Mouse (Mus musculus) intestine, postnatal 0 days (tissue): ENCODE results near the gene Ccr2. TPM values are rescaled to one million over a fixed set of nuclear protein-coding genes. Genes with fewer than 3 reads are reported as not detected.

ENCODE experiments used
- ATAC-seq: fragments of 200-750 bp; cut with Nextera tagmentation; 2 replicates; pipeline ENCODE4 v1.8.0; 2017; ENCODE audit warnings: mild to moderate bottlenecking, moderate TSS enrichment, moderate library complexity
- H3K27ac ChIP-seq: fragments of 300-500 bp; sonication (generic); 2 replicates; pipeline ENCODE4 v1.5.1; 2014; ENCODE audit warnings: mild to moderate bottlenecking, low read depth, low read length, moderate library complexity
- H3K27me3 ChIP-seq: fragments of 300-500 bp; sonication (generic); replicated peaks from 2 replicates; pipeline ENCODE4 v1.6.1; 2014; ENCODE audit warnings: low read length, mixed read lengths; ENCODE audit not compliant: control insufficient read depth, insufficient read depth
- H3K36me3 ChIP-seq: fragments of 300-500 bp; sonication (generic); 2 replicates; pipeline ENCODE4 v1.6.1; 2014; ENCODE audit warnings: mild to moderate bottlenecking, moderate library complexity; ENCODE audit not compliant: control insufficient read depth, insufficient read depth
- H3K4me1 ChIP-seq: fragments of 300-500 bp; sonication (generic); replicated peaks from 2 replicates; pipeline ENCODE4 v1.6.1; 2014; ENCODE audit warnings: antibody characterized with exemption, low read length, mixed read lengths; ENCODE audit not compliant: control insufficient read depth, insufficient read depth
- H3K4me2 ChIP-seq: fragments of 300-500 bp; sonication (generic); replicated peaks from 2 replicates; pipeline ENCODE4 v1.6.1; 2014; ENCODE audit warnings: low read depth, mild to moderate bottlenecking, moderate library complexity
- H3K4me3 ChIP-seq: fragments of 300-500 bp; sonication (generic); 2 replicates; pipeline ENCODE4 v1.5.1; 2014; ENCODE audit warnings: low read depth, low read length
- H3K9ac ChIP-seq: fragments of 300-500 bp; sonication (generic); 2 replicates; pipeline ENCODE4 v1.6.1; 2014; ENCODE audit warnings: mild to moderate bottlenecking, low read depth, low read length
- H3K9me3 ChIP-seq: fragments of 300-500 bp; sonication (generic); 2 replicates; pipeline ENCODE4 v1.6.1; 2016; ENCODE audit warnings: mixed run types; ENCODE audit not compliant: control insufficient read depth
- CTCF ChIP-seq: sonication (generic); IDR thresholded peaks from 2 replicates; pipeline ENCODE4 v1.5.1; 2016; ENCODE audit warnings: low read depth, mild to moderate bottlenecking, control low read depth, antibody characterized with exemption, moderate library complexity
- WGBS: fragments of 180-500 bp; shearing (Covaris S2); extraction: QIAGEN DNeasy Blood & Tissue Kit; methylation state at CpG from one replicate; pipeline ENCODE4 v1.1.7; 2014; 5-methylcytosine and 5-hydroxymethylcytosine counted together
- polyA plus RNA-seq: library from polyadenylated mRNA; unstranded; fragments of >200 nt; fragmentation: Nextera tagmentation; extraction: Ambion mirVana; gene quantifications from 2 replicates; pipeline ENCODE4 v1.2.1, GENCODE M21; 2015

Ccr2 gene
- polyA plus RNA-seq, 1 experiment from 2014 or later = 1.2 TPM

DNA sequence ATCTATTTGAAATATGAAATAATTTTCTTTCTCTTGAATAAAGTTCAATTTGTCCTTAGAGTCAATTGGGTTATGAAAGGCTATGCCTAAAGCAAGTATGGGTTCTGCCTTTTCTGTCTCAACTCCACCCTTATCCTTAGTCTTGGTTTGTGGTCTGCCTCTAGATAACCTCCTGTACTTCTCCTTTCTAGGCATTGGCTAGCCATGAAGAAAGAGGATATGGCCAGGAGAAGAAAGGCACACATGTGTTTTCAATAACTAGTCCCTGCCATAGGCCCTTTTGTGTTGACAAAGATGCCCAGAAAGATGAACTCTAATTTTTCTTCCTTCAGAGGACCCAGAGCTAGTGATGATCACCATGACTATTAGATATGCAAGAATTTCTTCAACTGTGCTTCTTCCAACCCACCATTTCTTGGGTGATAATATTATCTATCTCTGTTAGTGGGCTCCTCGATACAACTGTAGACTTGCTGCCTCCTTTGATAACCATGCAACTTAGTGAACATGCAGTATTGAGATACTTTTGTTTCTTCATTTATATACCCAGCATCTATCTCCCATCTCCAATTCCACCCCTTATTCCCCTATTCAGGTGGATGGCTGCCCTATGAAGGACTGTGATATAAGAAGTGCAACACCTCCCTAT lies 11.0 kb downstream of the Ccr2 start:
- H3K27me3 ChIP-seq = peaks cover 28% of the 10 kb centered on the region

DNA sequence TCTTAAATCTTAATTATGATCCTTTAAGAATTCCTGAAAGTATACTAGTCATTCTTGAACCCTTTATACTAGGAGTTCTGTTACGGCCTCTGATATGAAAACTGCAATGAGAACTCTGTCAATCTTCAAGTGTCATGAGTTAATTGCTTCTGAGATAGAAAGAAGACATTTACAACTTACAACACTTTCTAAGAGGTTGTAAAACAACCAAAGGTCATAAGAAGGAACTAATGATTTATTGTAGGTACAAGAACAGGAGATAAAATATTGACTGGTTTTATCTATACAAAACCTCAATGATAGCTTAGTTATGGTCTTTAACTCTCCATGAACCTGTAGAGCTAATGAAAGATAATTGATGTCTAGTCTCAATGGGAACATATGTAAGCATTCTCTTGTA lies 12.0 kb downstream of the Ccr2 start:
- H3K4me1 ChIP-seq = no peaks in the 10 kb centered on the region
- no peak overlapping the region for H3K4me3 ChIP-seq
- H3K4me2 ChIP-seq = no peak overlapping the region
- no peak overlapping the region for H3K27ac ChIP-seq
- H3K36me3 ChIP-seq = no peaks in the 10 kb centered on the region
- peak; percentile 61; the same call in 1 of the 2 replicates for ATAC-seq
- no peaks in the 10 kb centered on the region for H3K9me3 ChIP-seq
- H3K9ac ChIP-seq = no peak overlapping the region
- 26% methylated on average over 1 of the region's 1 CpGs for WGBS
- peaks cover 21% of the 10 kb centered on the region for H3K27me3 ChIP-seq
- TF ChIP-seq CTCF = no peak

More for the DNA sequence above, 11.0 kb downstream of the Ccr2 start:
- H3K9ac ChIP-seq = no peak overlapping the region
- H3K4me3 ChIP-seq = no peak overlapping the region
- TF ChIP-seq CTCF = no peak
- H3K27ac ChIP-seq = no peak overlapping the region
- H3K4me1 ChIP-seq = no peaks in the 10 kb centered on the region
- no peak overlapping the region for H3K4me2 ChIP-seq
- H3K36me3 ChIP-seq = no peaks in the 10 kb centered on the region
- ATAC-seq = no peak
- 81% methylated on average over 1 of the region's 1 CpGs for WGBS
- no peaks in the 10 kb centered on the region for H3K9me3 ChIP-seq

DNA sequence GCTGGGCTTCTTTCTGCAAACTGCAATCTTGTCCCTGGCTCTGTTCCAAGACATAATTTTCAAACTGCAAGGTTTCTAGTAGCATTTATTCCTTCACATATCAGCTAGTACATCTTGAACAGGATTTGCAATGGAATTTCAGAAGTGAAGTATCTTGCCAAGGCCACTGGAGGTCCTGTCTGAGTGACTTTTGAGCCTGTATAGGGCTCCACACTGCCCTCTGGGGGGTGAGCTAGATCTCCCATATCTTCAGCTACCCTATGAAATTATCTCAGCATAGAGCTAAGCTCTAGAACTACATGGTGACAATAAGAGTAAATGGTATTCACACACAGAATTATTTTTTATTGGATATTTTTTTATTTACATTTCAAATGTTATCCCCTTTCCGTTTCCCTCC lies 16.7 kb downstream of the Ccr2 start:
- H3K27ac ChIP-seq = no peak overlapping the region
- peak; percentile 75 for TF ChIP-seq CTCF
- H3K36me3 ChIP-seq = no peaks in the 10 kb centered on the region
- H3K4me3 ChIP-seq = no peak overlapping the region
- no peaks in the 10 kb centered on the region for H3K9me3 ChIP-seq
- 100% methylated on average over 1 of the region's 1 CpGs for WGBS
- H3K4me1 ChIP-seq = no peaks in the 10 kb centered on the region
- no peak overlapping the region for H3K4me2 ChIP-seq
- no peak for ATAC-seq
- H3K9ac ChIP-seq = no peak overlapping the region
- peaks cover 2% of the 10 kb centered on the region; the same call in 1 of the 2 replicates for H3K27me3 ChIP-seq

DNA sequence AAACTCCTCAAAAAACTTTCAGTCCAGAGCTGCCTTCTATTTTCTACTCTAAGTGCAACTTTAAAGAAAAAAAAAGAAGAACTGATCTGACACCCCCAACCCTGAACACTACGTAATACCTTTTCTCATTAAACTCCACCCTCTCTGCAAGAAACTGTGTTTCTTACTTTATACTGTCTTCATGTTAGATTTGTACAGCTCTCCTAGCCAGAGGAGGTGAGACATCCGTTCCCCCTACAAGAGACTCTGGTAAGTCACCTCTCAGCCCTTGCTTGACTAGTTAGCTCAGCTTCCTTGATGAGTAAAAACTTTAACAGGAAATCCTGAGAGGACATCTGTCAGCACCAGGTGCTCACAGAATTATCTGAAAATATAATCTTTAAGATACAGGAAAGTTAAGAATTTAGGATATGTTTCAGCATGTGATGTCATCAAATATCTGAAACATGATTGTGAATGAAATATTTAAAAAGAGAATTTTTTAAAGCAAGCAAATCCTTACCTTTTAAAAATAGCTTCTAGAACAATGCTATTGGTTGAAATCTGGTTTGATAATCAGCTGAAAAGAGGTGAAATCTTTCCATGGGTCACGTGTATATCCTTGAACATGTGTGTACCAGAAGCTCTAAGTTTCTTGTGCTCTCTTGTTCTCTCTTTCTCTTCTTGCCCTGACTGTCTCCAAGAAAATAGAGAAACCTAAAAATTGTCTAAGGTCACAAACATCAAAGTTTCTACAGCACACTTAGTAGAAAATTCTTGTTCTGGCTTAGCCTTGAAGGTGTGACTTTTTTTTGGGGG lies 19.8 kb downstream of the Ccr2 start, which contains the start of gene Ccr5:
Gene Ccr5, plus strand, starts transcription at position 157 of the 798 bp plus-strand sequence.
- H3K36me3 ChIP-seq = no peaks in the 10 kb centered on the region
- no peak within 1 kb of the TSS for H3K4me3 ChIP-seq
- WGBS = 78% methylated on average over 3 of the region's 3 CpGs
- no peak for ATAC-seq
- no peak within 1 kb of the TSS for H3K9ac ChIP-seq
- H3K4me2 ChIP-seq = no peak within 1 kb of the TSS
- no peak within 1 kb of the TSS for H3K27ac ChIP-seq
- TF ChIP-seq CTCF = no peak
- no peaks in the 10 kb centered on the region for H3K9me3 ChIP-seq
- no peaks in the 10 kb centered on the region for H3K4me1 ChIP-seq
- H3K27me3 ChIP-seq = peaks cover 4% of the 10 kb centered on the region; the same call in 1 of the 2 replicates

DNA sequence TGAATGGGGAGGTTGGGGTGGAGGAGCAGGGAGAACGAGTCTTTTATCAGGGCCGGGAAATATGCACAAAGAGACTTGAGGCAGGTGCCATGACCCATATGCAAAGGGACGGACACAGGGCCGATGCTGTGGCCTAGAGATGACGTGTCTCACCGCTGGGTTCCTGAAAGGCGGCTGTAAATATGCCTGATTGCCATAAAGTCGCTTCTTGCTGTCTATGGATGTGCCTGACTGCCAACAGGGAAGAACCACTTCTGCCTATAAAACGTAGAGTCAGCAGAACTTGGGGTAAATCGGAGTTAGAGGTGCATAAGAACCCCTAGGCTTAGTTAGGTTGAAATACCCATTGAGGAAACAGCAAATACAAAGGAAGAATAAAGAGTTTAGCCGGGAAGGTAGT lies 23.8 kb downstream of the Ccr2 start:
- Histone ChIP-seq H3K9ac (no peak overlapping the region), H3K4me1 (no peaks in the 10 kb centered on the region), H3K27me3 (peaks cover 11% of the 10 kb centered on the region; the same call in 1 of the 2 replicates), H3K36me3 (no peaks in the 10 kb centered on the region), H3K4me3 (no peak overlapping the region), H3K27ac (no peak overlapping the region), H3K9me3 (no peaks in the 10 kb centered on the region), H3K4me2 (no peak overlapping the region)
- ATAC-seq = no peak
- TF ChIP-seq CTCF = no peak
- WGBS = 71% methylated on average over 11 of the region's 11 CpGs

DNA sequence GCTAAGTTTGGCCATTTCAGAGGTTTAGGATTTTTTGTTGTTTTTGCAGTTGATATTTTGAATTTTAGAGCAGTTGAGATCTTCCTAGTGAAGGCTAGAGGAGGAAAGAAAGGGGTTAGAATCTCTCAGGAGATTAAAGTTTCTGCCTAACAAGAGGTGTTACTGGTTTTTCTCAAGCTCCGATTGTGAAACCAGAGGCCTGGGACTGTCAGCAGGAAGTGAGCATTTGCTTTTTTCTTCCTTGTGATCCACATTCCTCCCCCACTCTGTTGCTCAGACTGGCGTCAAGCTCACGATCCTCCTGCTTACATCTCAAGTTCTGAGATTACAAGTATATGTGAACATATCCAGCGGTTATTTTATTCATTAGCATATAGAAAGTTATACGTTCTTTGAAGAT lies 24.6 kb downstream of the Ccr2 start:
- no peak for ATAC-seq
- Histone ChIP-seq H3K4me1 (no peaks in the 10 kb centered on the region), H3K36me3 (no peaks in the 10 kb centered on the region), H3K27me3 (peaks cover 11% of the 10 kb centered on the region; the same call in 1 of the 2 replicates), H3K4me2 (no peak overlapping the region), H3K9ac (no peak overlapping the region), H3K27ac (peak overlapping the region; percentile 21; the same call in 1 of the 2 replicates), H3K9me3 (no peaks in the 10 kb centered on the region), H3K4me3 (no peak overlapping the region)
- 35% methylated on average over 5 of the region's 5 CpGs for WGBS
- TF ChIP-seq CTCF = no peak
